Mouse (Mus musculus) activated CD4-positive, CD25-positive, alpha-beta regulatory T cell, adult 9 weeks (primary cell): ENCODE measurements around the gene Ccser1. TPM values are rescaled to one million over a fixed set of nuclear protein-coding genes. Genes with fewer than 3 reads are reported as not detected.

Experiments
- polyA plus RNA-seq: library from polyadenylated mRNA; unstranded; fragments of 100-300 nt; shearing (Covaris generic); gene quantifications from one replicate; pipeline ENCODE4 v1.2.1, GENCODE M21; 2017

The Ccser1 gene
- polyA plus RNA-seq: not detected

DNA sequence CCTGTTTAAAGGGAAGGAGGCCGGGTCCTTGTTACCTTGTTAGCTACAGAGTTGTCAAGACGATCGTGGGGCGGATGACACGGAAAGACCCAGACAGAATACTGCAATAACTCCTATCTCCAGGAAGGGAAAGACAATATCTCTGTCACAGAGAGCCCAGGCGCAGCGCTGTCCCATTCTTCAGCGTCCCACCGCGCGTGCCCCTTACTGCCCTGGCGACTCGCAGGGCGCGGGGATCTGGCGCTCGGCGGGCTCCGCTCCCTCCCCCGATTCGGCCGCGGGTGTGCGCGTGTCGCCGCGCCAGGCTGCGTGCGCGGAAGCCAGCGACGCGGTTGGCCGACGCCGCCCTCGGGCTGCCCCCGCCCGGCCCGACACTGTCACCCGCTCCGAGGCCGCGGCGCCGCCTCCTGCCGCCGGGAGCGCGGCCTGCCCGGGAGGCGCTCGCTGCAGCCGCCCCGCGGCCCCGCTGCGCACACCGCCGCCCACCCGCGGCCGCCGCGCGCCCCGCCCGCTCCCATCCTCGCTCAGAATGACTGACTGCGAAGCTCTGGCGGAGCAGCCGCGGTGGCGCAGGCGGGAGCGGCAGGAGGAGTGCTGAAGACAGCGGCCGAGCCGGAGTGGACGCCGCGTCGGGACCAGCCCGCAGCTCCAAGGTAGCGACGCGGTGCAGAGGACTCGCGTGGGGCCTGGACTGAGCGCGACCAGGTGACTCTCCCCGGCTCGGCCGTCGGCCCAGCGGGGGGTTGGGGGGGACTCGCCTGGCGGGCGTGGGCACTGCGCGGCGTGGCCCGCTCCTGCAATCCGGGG, at the start of gene Ccser1:
Ccser1 (plus strand) TSS at position 376 of the 807 bp plus-strand sequence.

